Mouse (Mus musculus): Measurements from ENCODE around the gene Rbfox1. TPM values are rescaled to one million over a fixed set of nuclear protein-coding genes. Genes with fewer than 3 reads are reported as not detected.

Gene Rbfox1
- polyA plus RNA-seq, 1 experiment from 2014 or later: 75.8 TPM

GRCm38 (mm10) chr16:6095604-6096372, 210.6 kb downstream of the Rbfox1 start:
- H3K9ac ChIP-seq (ENCODE audit: low read length): no peak overlapping the region

GRCm38 (mm10) chr16:6097244-6098040, 212.3 kb downstream of the Rbfox1 start:
- no peak for ATAC-seq
- Histone ChIP-seq H3K36me3 (ENCODE audit: control insufficient read depth, insufficient read depth, low read length) (no peaks in the 10 kb centered on the region), H3K27ac (ENCODE audit: low read depth, low read length) (no peak overlapping the region), H3K4me2 (ENCODE audit: low read length) (no peak overlapping the region), H3K9me3 (replicated peaks; ENCODE audit: control insufficient read depth, low read length) (no peaks in the 10 kb centered on the region), H3K27me3 (replicated peaks; ENCODE audit: control insufficient read depth, insufficient read depth, low read length) (no peaks in the 10 kb centered on the region), H3K4me3 (ENCODE audit: low read depth, low read length) (no peak overlapping the region), H3K4me1 (ENCODE audit: control insufficient read depth, insufficient read depth, low read length) (0 out of 2 replicates have a peak, but pooled peaks cover 3% of the 10 kb centered on the region), H3K9ac (ENCODE audit: low read length) (no peak overlapping the region)
- DNase-seq (ENCODE audit: low spot score): peak; percentile 39
- WGBS: 33% methylated on average over 7 of the region's 7 CpGs

More at GRCm38 (mm10) chr16:6095604-6096372, 210.6 kb downstream of the Rbfox1 start:
- DNase-seq (ENCODE audit: low spot score) (no peak), ATAC-seq (no peak)
- WGBS: 84% methylated on average over 2 of the region's 2 CpGs
- H3K9me3 ChIP-seq (replicated peaks; ENCODE audit: control insufficient read depth, low read length): no peaks in the 10 kb centered on the region
- H3K4me3 ChIP-seq (ENCODE audit: low read depth, low read length): no peak overlapping the region
- H3K27ac ChIP-seq (ENCODE audit: low read depth, low read length): no peak overlapping the region
- 0 out of 2 replicates have a peak, but pooled peaks cover 3% of the 10 kb centered on the region for H3K4me1 ChIP-seq (ENCODE audit: control insufficient read depth, insufficient read depth, low read length)
- no peaks in the 10 kb centered on the region for H3K27me3 ChIP-seq (replicated peaks; ENCODE audit: control insufficient read depth, insufficient read depth, low read length)
- no peaks in the 10 kb centered on the region for H3K36me3 ChIP-seq (ENCODE audit: control insufficient read depth, insufficient read depth, low read length)
- H3K4me2 ChIP-seq (ENCODE audit: low read length): no peak overlapping the region

GRCm38 (mm10) chr16:6098116-6098515, 213.0 kb downstream of the Rbfox1 start:
- no peak overlapping the region for H3K9ac ChIP-seq (ENCODE audit: low read length)
- 91% methylated on average over 3 of the region's 3 CpGs for WGBS
- DNase-seq (ENCODE audit: low spot score) (no peak), ATAC-seq (no peak)
- H3K9me3 ChIP-seq (replicated peaks; ENCODE audit: control insufficient read depth, low read length): no peaks in the 10 kb centered on the region
- no peak overlapping the region for H3K27ac ChIP-seq (ENCODE audit: low read depth, low read length)
- H3K36me3 ChIP-seq (ENCODE audit: control insufficient read depth, insufficient read depth, low read length): no peaks in the 10 kb centered on the region
- 0 out of 2 replicates have a peak, but pooled peaks cover 3% of the 10 kb centered on the region for H3K4me1 ChIP-seq (ENCODE audit: control insufficient read depth, insufficient read depth, low read length)
- no peak overlapping the region for H3K4me3 ChIP-seq (ENCODE audit: low read depth, low read length)
- no peaks in the 10 kb centered on the region for H3K27me3 ChIP-seq (replicated peaks; ENCODE audit: control insufficient read depth, insufficient read depth, low read length)
- H3K4me2 ChIP-seq (ENCODE audit: low read length): no peak overlapping the region

- Histone ChIP-seq H3K4me3 (ENCODE audit: low read depth, low read length) (no peak overlapping the region), H3K4me1 (ENCODE audit: control insufficient read depth, insufficient read depth, low read length) (0 out of 2 replicates have a peak, but pooled peaks cover 3% of the 10 kb centered on the region), H3K4me2 (ENCODE audit: low read length) (no peak overlapping the region), H3K9me3 (replicated peaks; ENCODE audit: control insufficient read depth, low read length) (no peaks in the 10 kb centered on the region), H3K36me3 (ENCODE audit: control insufficient read depth, insufficient read depth, low read length) (no peaks in the 10 kb centered on the region), H3K9ac (ENCODE audit: low read length) (no peak overlapping the region), H3K27me3 (replicated peaks; ENCODE audit: control insufficient read depth, insufficient read depth, low read length) (no peaks in the 10 kb centered on the region), H3K27ac (ENCODE audit: low read depth, low read length) (no peak overlapping the region)
- ATAC-seq (no peak), DNase-seq (ENCODE audit: low spot score) (no peak)
- 72% methylated on average over 2 of the region's 2 CpGs for WGBS
Observed at GRCm38 (mm10) chr16:6099598-6099997, 214.4 kb downstream of the Rbfox1 start.

GRCm38 (mm10) chr16:6100421-6100877, 215.3 kb downstream of the Rbfox1 start:
- no peaks in the 10 kb centered on the region for H3K9me3 ChIP-seq (replicated peaks; ENCODE audit: control insufficient read depth, low read length)
- no peaks in the 10 kb centered on the region for H3K36me3 ChIP-seq (ENCODE audit: control insufficient read depth, insufficient read depth, low read length)
- H3K4me1 ChIP-seq (ENCODE audit: control insufficient read depth, insufficient read depth, low read length): 0 out of 2 replicates have a peak, but pooled peaks cover 3% of the 10 kb centered on the region
- H3K27me3 ChIP-seq (replicated peaks; ENCODE audit: control insufficient read depth, insufficient read depth, low read length): no peaks in the 10 kb centered on the region
- ATAC-seq (no peak), DNase-seq (ENCODE audit: low spot score) (no peak)
- H3K27ac ChIP-seq (ENCODE audit: low read depth, low read length): no peak overlapping the region
- 88% methylated on average over 5 of the region's 5 CpGs for WGBS
- H3K9ac ChIP-seq (ENCODE audit: low read length): no peak overlapping the region
- no peak overlapping the region for H3K4me3 ChIP-seq (ENCODE audit: low read depth, low read length)
- no peak overlapping the region for H3K4me2 ChIP-seq (ENCODE audit: low read length)

GRCm38 (mm10) chr16:6103713-6104112, 218.6 kb downstream of the Rbfox1 start:
- DNase-seq (ENCODE audit: low spot score) (no peak), ATAC-seq (no peak)
- Histone ChIP-seq H3K27ac (ENCODE audit: low read depth, low read length) (no peak overlapping the region), H3K9ac (ENCODE audit: low read length) (no peak overlapping the region), H3K4me1 (ENCODE audit: control insufficient read depth, insufficient read depth, low read length) (no peaks in the 10 kb centered on the region), H3K36me3 (ENCODE audit: control insufficient read depth, insufficient read depth, low read length) (no peaks in the 10 kb centered on the region), H3K4me2 (ENCODE audit: low read length) (no peak overlapping the region), H3K27me3 (replicated peaks; ENCODE audit: control insufficient read depth, insufficient read depth, low read length) (no peaks in the 10 kb centered on the region), H3K9me3 (replicated peaks; ENCODE audit: control insufficient read depth, low read length) (no peaks in the 10 kb centered on the region), H3K4me3 (ENCODE audit: low read depth, low read length) (no peak overlapping the region)
- 83% methylated on average over 2 of the region's 2 CpGs for WGBS

- H3K4me2 ChIP-seq (ENCODE audit: low read length): no peak overlapping the region
- H3K27ac ChIP-seq (ENCODE audit: low read depth, low read length): no peak overlapping the region
- no peak overlapping the region for H3K4me3 ChIP-seq (ENCODE audit: low read depth, low read length)
- ATAC-seq (no peak), DNase-seq (ENCODE audit: low spot score) (no peak)
- H3K4me1 ChIP-seq (ENCODE audit: control insufficient read depth, insufficient read depth, low read length): peaks cover 4% of the 10 kb centered on the region; the same call in 1 of the 2 replicates
- no peaks in the 10 kb centered on the region for H3K36me3 ChIP-seq (ENCODE audit: control insufficient read depth, insufficient read depth, low read length)
- WGBS: 90% methylated on average over 3 of the region's 3 CpGs
- no peaks in the 10 kb centered on the region for H3K27me3 ChIP-seq (replicated peaks; ENCODE audit: control insufficient read depth, insufficient read depth, low read length)
- no peak overlapping the region for H3K9ac ChIP-seq (ENCODE audit: low read length)
- no peaks in the 10 kb centered on the region for H3K9me3 ChIP-seq (replicated peaks; ENCODE audit: control insufficient read depth, low read length)
Observed at GRCm38 (mm10) chr16:6110121-6110520, 225.0 kb downstream of the Rbfox1 start.

- 19% methylated on average over 5 of the region's 5 CpGs for WGBS
- Histone ChIP-seq H3K4me3 (ENCODE audit: low read depth, low read length) (no peak overlapping the region), H3K9ac (ENCODE audit: low read length) (no peak overlapping the region), H3K9me3 (replicated peaks; ENCODE audit: control insufficient read depth, low read length) (no peaks in the 10 kb centered on the region), H3K27me3 (replicated peaks; ENCODE audit: control insufficient read depth, insufficient read depth, low read length) (no peaks in the 10 kb centered on the region), H3K4me2 (ENCODE audit: low read length) (no peak overlapping the region), H3K27ac (ENCODE audit: low read depth, low read length) (peak overlapping the region; percentile 63), H3K4me1 (ENCODE audit: control insufficient read depth, insufficient read depth, low read length) (peaks cover 4% of the 10 kb centered on the region; the same call in 1 of the 2 replicates), H3K36me3 (ENCODE audit: control insufficient read depth, insufficient read depth, low read length) (no peaks in the 10 kb centered on the region)
- ATAC-seq (peak; percentile 75; the same call in 1 of the 2 replicates), DNase-seq (ENCODE audit: low spot score) (peak; percentile 65)
Observed at GRCm38 (mm10) chr16:6113836-6114475, 228.8 kb downstream of the Rbfox1 start.
